Mouse (Mus musculus) kidney, adult 2 months (tissue): Measurements from ENCODE around the gene Nol3.

Source experiments
- CTCF ChIP-seq: fragments of 200-500 bp; conservative IDR thresholded peaks from 2 replicates; pipeline ENCODE4 v1.5.1; 2011; ENCODE audit warnings: low read depth, mild to moderate bottlenecking, control low read depth, low read length, moderate library complexity, mixed read lengths; ENCODE audit not compliant: insufficient read depth, insufficient read length
- POLR2A ChIP-seq: fragments of 200-500 bp; IDR thresholded peaks from one replicate; pipeline ENCODE4 v1.6.1; 2011; ENCODE audit warnings: low read depth, low read length, control low read depth

DNA sequence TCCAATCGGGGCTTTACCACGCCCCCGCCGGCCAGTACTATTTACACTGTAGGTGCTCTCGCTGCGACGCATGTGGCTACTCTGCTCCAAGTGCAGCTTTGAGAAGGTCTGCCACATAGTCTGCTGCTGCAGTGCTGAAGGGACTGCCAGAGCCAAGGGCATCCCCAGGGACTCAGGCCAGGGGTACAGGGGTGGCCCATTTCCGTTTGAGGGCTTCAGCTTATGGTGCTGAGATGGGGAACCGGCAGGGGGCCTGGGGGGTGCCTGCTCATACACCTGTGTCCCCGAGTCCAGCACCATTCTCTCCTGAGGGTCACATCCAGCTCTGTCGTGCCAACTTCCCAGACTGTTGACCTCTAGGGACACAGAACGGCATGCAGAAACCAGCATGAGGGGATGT is 9.6 kb downstream of the Nol3 start:
- TF ChIP-seq POLR2A (no peak), CTCF (no peak)
